Mouse (Mus musculus) heart, adult 2 months (tissue): ENCODE results near the gene Cdkn2d.

ENCODE experiments used
- CTCF ChIP-seq: fragments of 200-600 bp; IDR thresholded peaks from 2 replicates; pipeline ENCODE4 v1.8.1; 2022; ENCODE audit warnings: antibody characterized with exemption, mild to moderate bottlenecking, moderate library complexity
- POLR2A ChIP-seq: fragments of 200-500 bp; IDR thresholded peaks from 2 replicates; pipeline ENCODE4 v1.6.1; 2011; ENCODE audit warnings: mild to moderate bottlenecking, low read depth, low read length, control low read depth; ENCODE audit not compliant: insufficient read depth

GRCm38 (mm10) chr9:21327569-21327968 is 36.4 kb upstream of the Cdkn2d start:
- TF ChIP-seq POLR2A (no peak), CTCF (no peak)
